Mouse (Mus musculus): ENCODE measurements around the gene Exoc2.

- no peak for TF ChIP-seq CTCF (conservative IDR thresholded peaks at IDR 0.05; ENCODE audit: low read length)
- TF ChIP-seq POU5F1 (IDR thresholded peaks at IDR 0.05; ENCODE audit: borderline replicate concordance, low read length): no peak
Observed at GRCm38 (mm10) chr13:30841306-30841705, 132.6 kb downstream of the Exoc2 start.

Measured in E14TG2a.4 (cell line).